Mouse (Mus musculus): Measurements from ENCODE around the gene Srrt.
A peak's percentile ranks its signal among the peaks of the same experiment; 100 is the strongest.
"Not testable (repeated sequence)": the region's sequence is repeated elsewhere in the genome, so short reads cannot be mapped to it uniquely, and the experiment has no call there.

Gene Srrt

DNA sequence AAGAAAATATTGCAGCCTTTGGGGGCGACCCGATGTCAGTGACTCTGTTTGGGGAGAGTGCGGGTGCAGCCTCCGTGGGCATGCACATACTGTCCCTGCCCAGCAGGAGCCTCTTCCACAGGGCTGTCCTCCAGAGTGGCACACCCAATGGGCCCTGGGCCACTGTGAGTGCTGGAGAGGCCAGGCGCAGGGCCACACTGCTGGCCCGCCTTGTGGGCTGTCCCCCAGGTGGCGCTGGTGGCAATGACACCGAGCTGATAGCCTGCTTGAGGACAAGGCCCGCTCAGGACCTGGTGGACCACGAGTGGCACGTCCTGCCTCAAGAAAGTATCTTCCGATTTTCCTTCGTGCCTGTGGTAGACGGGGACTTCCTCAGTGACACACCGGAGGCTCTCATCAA lies 16.8 kb downstream of the Srrt start:
- Histone ChIP-seq H3K9me3 (ENCODE audit: low read length) (no peaks in the 10 kb centered on the region), H3K27me3 (ENCODE audit: insufficient read depth, low read length) (peaks cover 61% of the 10 kb centered on the region), H3K4me3 (replicated peaks; ENCODE audit: low read length) (no peak overlapping the region), H3K4me1 (replicated peaks; ENCODE audit: low read depth, low read length) (peaks cover 62% of the 10 kb centered on the region), H3K36me3 (ENCODE audit: insufficient read depth, low read length) (peaks cover 11% of the 10 kb centered on the region)
- TF ChIP-seq POU5F1 (IDR thresholded peaks at IDR 0.05; ENCODE audit: borderline replicate concordance, low read length) (no peak), CTCF (conservative IDR thresholded peaks at IDR 0.05; ENCODE audit: low read length) (no peak), NANOG (IDR thresholded peaks at IDR 0.05; ENCODE audit: borderline replicate concordance, low read length) (no peak)

DNA sequence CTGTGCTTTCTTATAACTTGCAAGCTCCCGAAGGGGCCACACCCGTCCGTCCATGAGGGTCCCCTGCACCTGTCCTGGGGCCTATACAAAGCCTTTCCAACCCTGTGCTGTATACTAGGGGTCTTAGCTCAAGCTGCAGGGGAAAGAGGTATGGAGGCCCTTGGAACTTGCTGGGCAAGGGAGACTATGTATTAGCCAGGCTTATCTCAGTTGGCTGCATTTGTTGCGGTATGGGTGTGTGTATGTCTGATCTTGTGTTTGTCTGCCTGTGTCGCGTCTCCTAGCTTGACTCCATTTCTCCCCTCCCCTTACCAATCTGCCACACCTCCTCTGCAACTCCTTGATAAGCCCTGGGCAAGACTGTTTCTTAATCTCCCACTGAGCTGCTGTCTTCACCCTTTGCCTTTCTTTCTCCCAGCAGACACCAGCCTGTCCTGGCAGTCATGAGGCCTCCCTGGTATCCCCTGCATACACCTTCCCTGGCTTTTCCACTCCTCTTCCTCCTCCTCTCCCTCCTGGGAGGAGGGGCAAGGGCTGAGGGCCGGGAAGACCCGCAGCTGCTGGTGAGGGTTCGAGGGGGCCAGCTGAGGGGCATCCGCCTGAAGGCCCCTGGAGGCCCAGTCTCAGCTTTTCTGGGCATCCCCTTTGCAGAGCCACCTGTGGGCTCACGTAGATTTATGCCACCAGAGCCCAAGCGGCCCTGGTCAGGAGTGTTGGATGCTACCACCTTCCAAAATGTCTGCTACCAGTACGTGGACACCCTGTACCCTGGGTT lies 17.7 kb downstream of the Srrt start:
- peaks cover 2% of the 10 kb centered on the region for H3K36me3 ChIP-seq (ENCODE audit: insufficient read depth, low read length)
- no peak for TF ChIP-seq POU5F1 (IDR thresholded peaks at IDR 0.05; ENCODE audit: borderline replicate concordance, low read length)
- no peak for TF ChIP-seq NANOG (IDR thresholded peaks at IDR 0.05; ENCODE audit: borderline replicate concordance, low read length)
- no peak for TF ChIP-seq CTCF (conservative IDR thresholded peaks at IDR 0.05; ENCODE audit: low read length)
- H3K4me1 ChIP-seq (replicated peaks; ENCODE audit: low read depth, low read length), result peaks cover 53% of the 10 kb centered on the region
- no peaks in the 10 kb centered on the region for H3K9me3 ChIP-seq (ENCODE audit: low read length)
- peaks cover 61% of the 10 kb centered on the region for H3K27me3 ChIP-seq (ENCODE audit: insufficient read depth, low read length)
- H3K4me3 ChIP-seq (replicated peaks; ENCODE audit: low read length), result peak overlapping the region; percentile 68

DNA sequence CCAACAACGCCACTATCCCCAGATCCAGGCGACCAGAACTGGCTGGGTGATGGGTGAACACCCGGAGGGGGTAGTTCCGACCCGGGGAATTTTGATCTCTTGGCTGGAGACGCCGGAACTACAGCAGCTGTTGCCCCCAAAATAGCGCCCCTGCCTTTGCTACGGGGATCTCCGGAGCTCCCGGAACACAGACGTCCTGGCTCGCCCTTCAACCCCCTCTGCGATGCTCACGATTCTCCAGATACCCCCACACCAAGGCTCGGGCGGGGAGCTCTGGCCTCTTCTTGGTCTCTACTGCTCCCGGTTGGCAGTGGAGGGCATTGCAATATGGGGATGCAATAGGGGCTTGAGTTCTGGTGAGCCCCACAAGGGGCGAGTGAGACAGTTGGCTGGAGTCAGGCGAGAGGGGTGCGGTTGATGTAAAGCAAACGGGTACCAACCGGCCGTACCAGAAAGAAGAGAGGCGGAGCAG lies 18.4 kb downstream of the Srrt start:
- Histone ChIP-seq H3K4me3 (replicated peaks; ENCODE audit: low read length) (peak overlapping the region; percentile 68), H3K36me3 (ENCODE audit: insufficient read depth, low read length) (no peaks in the 10 kb centered on the region), H3K27me3 (ENCODE audit: insufficient read depth, low read length) (peaks cover 61% of the 10 kb centered on the region), H3K9me3 (ENCODE audit: low read length) (no peaks in the 10 kb centered on the region), H3K4me1 (replicated peaks; ENCODE audit: low read depth, low read length) (peaks cover 52% of the 10 kb centered on the region)
- TF ChIP-seq POU5F1 (IDR thresholded peaks at IDR 0.05; ENCODE audit: borderline replicate concordance, low read length), result no peak
- TF ChIP-seq CTCF (conservative IDR thresholded peaks at IDR 0.05; ENCODE audit: low read length), result peak; percentile 45

DNA sequence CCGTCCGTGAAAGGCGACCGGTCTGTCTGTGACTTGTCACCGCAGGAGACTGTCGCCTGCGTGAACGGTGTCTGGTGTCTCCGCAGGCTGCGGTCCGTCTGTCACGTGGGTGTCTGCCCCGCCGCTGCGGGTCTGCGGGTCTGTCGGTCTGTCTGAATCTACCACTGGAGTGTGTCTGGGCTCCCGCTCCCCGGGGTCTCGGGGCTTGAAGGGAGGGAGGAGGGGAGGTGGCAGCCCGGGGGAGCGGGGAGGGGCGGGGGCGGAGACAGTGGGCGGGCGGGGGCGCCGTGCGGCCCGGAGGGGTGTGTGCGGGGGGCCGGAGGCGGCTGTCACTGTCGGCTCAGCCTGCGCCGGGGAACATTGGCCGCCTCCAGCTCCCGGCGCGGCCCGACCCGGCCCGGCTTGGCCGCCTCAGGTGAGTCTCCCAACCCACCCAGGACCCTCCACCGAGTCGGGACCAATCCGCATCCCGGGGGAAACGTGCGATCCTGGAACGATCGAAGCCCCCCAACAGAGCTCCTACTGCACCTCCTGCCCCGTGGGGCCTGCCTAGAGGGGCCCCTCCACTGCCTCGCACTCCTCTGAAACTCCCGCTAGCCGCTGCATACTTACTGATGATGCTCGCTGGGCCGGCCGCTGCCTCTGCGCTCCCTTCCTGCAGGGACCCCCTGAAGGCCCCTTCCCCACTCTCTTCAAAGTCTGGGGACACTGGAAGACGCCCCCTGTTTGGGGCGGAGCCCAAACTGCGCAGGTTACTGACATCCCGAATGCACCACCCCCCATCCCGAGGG lies 19.3 kb downstream of the Srrt start:
- H3K9me3 ChIP-seq (ENCODE audit: low read length), result peaks cover 5% of the 10 kb centered on the region; the same call in 1 of the 2 replicates
- TF ChIP-seq POU5F1 (IDR thresholded peaks at IDR 0.05; ENCODE audit: borderline replicate concordance, low read length) (no peak), CTCF (conservative IDR thresholded peaks at IDR 0.05; ENCODE audit: low read length) (no peak), NANOG (IDR thresholded peaks at IDR 0.05; ENCODE audit: borderline replicate concordance, low read length) (no peak)
- peaks cover 60% of the 10 kb centered on the region for H3K27me3 ChIP-seq (ENCODE audit: insufficient read depth, low read length)
- peaks cover 49% of the 10 kb centered on the region for H3K4me1 ChIP-seq (replicated peaks; ENCODE audit: low read depth, low read length)
- H3K4me3 ChIP-seq (replicated peaks; ENCODE audit: low read length), result peak overlapping the region; percentile 76
- H3K36me3 ChIP-seq (ENCODE audit: insufficient read depth, low read length), result no peaks in the 10 kb centered on the region

DNA sequence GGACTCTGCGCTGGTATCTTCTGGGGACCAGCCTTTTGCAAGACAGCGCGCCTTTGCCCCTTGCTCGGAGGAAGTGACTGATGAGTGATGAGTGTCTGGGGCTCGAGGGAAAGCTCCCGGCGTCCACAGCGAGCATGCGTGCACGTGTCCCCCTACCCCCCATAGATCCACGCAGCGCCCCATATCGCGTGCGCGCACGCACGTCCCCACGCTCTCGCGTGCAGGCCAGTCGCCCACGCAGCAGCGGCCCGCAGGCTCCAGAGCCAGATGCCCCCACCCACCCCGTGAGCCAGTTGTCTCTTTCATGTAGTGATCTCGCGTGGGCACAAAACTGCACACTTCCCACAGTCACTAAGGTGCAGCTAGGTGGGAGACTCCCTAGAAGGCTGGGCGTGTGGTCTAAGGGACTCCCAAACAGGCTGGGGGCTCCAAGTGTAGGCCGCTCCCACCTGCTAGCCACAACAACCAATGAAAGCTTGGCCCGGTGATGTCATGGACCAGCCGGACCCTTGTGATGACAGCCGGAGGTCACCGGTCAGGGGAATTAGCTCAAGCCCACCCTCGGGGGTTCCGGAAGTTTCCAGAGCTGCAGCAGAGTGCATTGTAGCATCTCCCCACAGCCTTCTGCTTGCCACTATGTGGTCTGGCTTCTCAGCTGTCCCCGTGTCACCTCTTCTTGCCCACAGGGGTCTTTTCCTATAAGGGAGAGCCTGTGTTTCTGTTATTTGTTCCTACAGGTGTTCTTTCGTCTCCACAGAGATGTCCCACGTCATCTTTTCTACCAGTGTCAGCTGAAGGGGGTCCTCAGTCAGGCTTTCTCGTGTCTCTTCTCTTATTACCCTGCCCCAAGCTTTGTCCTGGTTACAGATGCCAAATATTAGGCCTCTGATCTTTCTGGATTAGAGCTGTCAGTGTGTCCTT lies 20.2 kb downstream of the Srrt start, which contains the start of gene Ache:
Gene Ache, plus strand, starts transcription at position 488 of the 921 bp plus-strand sequence.
- Histone ChIP-seq H3K4me3 (replicated peaks; ENCODE audit: low read length) (peak within 1 kb of the TSS; percentile 76), H3K4me1 (replicated peaks; ENCODE audit: low read depth, low read length) (peaks cover 42% of the 10 kb centered on the region), H3K36me3 (ENCODE audit: insufficient read depth, low read length) (no peaks in the 10 kb centered on the region), H3K27me3 (ENCODE audit: insufficient read depth, low read length) (peaks cover 52% of the 10 kb centered on the region), H3K9me3 (ENCODE audit: low read length) (peaks cover 9% of the 10 kb centered on the region; the same call in 1 of the 2 replicates)
- TF ChIP-seq CTCF (conservative IDR thresholded peaks at IDR 0.05; ENCODE audit: low read length), result no peak

GRCm38 (mm10) chr5:137286655-137287031 lies 20.8 kb downstream of the Srrt start:
- TF ChIP-seq POU5F1 (IDR thresholded peaks at IDR 0.05; ENCODE audit: borderline replicate concordance, low read length), result no peak
- peak; percentile 53; the same call in 1 of the 2 replicates for TF ChIP-seq CTCF (conservative IDR thresholded peaks at IDR 0.05; ENCODE audit: low read length)
- Histone ChIP-seq H3K27me3 (ENCODE audit: insufficient read depth, low read length) (peaks cover 45% of the 10 kb centered on the region), H3K4me3 (replicated peaks; ENCODE audit: low read length) (peak overlapping the region; percentile 76; the same call in 1 of the 2 replicates), H3K36me3 (ENCODE audit: insufficient read depth, low read length) (no peaks in the 10 kb centered on the region), H3K4me1 (replicated peaks; ENCODE audit: low read depth, low read length) (peaks cover 42% of the 10 kb centered on the region), H3K9me3 (ENCODE audit: low read length) (peaks cover 9% of the 10 kb centered on the region; the same call in 1 of the 2 replicates)

DNA sequence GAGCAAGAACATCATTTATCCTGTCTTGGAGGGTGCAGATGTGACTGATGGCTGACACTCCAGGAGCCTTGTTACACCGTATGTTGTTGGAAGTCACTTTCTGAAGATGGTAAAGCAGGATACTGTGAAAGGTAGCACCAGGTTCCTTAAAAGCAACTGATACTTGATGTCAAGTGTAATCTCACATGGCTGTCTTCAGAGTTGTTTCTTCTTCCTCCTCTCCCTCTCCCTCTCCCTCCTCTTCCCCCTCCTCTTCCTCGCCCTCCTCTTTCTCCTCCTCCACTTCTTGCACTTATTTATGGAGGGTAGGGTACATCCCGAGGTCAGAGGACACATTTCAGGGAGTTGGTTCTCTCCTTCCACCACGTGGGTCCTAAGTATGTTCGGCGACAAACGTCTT lies 21.5 kb downstream of the Srrt start:
- Histone ChIP-seq H3K9me3 (ENCODE audit: low read length) (peaks cover 9% of the 10 kb centered on the region; the same call in 1 of the 2 replicates), H3K4me1 (replicated peaks; ENCODE audit: low read depth, low read length) (peaks cover 42% of the 10 kb centered on the region), H3K4me3 (replicated peaks; ENCODE audit: low read length) (no peak overlapping the region), H3K36me3 (ENCODE audit: insufficient read depth, low read length) (no peaks in the 10 kb centered on the region), H3K27me3 (ENCODE audit: insufficient read depth, low read length) (peaks cover 40% of the 10 kb centered on the region)
- no peak for TF ChIP-seq POU5F1 (IDR thresholded peaks at IDR 0.05; ENCODE audit: borderline replicate concordance, low read length)
- no peak for TF ChIP-seq NANOG (IDR thresholded peaks at IDR 0.05; ENCODE audit: borderline replicate concordance, low read length)
- TF ChIP-seq CTCF (conservative IDR thresholded peaks at IDR 0.05; ENCODE audit: low read length), result no peak

- Histone ChIP-seq H3K4me1 (replicated peaks; ENCODE audit: low read depth, low read length) (peaks cover 32% of the 10 kb centered on the region), H3K27me3 (ENCODE audit: insufficient read depth, low read length) (peaks cover 30% of the 10 kb centered on the region), H3K4me3 (replicated peaks; ENCODE audit: low read length) (no peak overlapping the region), H3K9me3 (ENCODE audit: low read length) (peaks cover 9% of the 10 kb centered on the region; the same call in 1 of the 2 replicates), H3K36me3 (ENCODE audit: insufficient read depth, low read length) (no peaks in the 10 kb centered on the region)
- TF ChIP-seq NANOG (IDR thresholded peaks at IDR 0.05; ENCODE audit: borderline replicate concordance, low read length), result no peak
- no peak for TF ChIP-seq POU5F1 (IDR thresholded peaks at IDR 0.05; ENCODE audit: borderline replicate concordance, low read length)
- TF ChIP-seq CTCF (conservative IDR thresholded peaks at IDR 0.05; ENCODE audit: low read length), result peak; percentile 88
These were observed 22.4 kb downstream of the Srrt start for GRCm38 (mm10) chr5:137285045-137285444.

- H3K4me1 ChIP-seq (replicated peaks; ENCODE audit: low read depth, low read length), result peaks cover 26% of the 10 kb centered on the region
- not testable (repeated sequence) for H3K9me3 ChIP-seq (ENCODE audit: low read length); H3K4me3 ChIP-seq (replicated peaks; ENCODE audit: low read length); H3K36me3 ChIP-seq (ENCODE audit: insufficient read depth, low read length)
- H3K27me3 ChIP-seq (ENCODE audit: insufficient read depth, low read length), result peaks cover 24% of the 10 kb centered on the region
These were observed 23.1 kb downstream of the Srrt start for GRCm38 (mm10) chr5:137284411-137284810.

Measured in E14TG2a.4 (cell line).